Mouse (Mus musculus) spleen, adult 2 months (tissue): Measurements from ENCODE around the gene Kirrel3. TPM values are rescaled to one million over a fixed set of nuclear protein-coding genes. Genes with fewer than 3 reads are reported as not detected.

ENCODE experiments used
- DNase-seq, 2 experiments: peaks; one replicate each; pipeline versions ENCODE4 v3.0.0 to v3.0.0-alpha.2; 2012 to 2021; ENCODE audit warnings: low spot score in 2 of 2, low read depth in 1 of 2
- H3K27ac ChIP-seq: fragments of 200-500 bp; 2 replicates; pipeline ENCODE4 v1.5.1; 2012; ENCODE audit warnings: low read length, inconsistent platforms; ENCODE audit not compliant: insufficient read depth
- H3K27me3 ChIP-seq: fragments of 200-500 bp; 2 replicates; pipeline ENCODE4 v1.6.1; 2012; ENCODE audit warnings: mild to moderate bottlenecking, moderate library complexity, low read length, inconsistent platforms; ENCODE audit not compliant: control insufficient read depth, insufficient read depth
- H3K36me3 ChIP-seq: fragments of 200-500 bp; 2 replicates; pipeline ENCODE4 v1.6.1; 2012; ENCODE audit warnings: mild to moderate bottlenecking, low read length, inconsistent platforms; ENCODE audit not compliant: control insufficient read depth, insufficient read depth
- H3K4me1 ChIP-seq: fragments of 200-500 bp; 2 replicates; pipeline ENCODE4 v1.6.1; 2011; ENCODE audit warnings: inconsistent platforms; ENCODE audit not compliant: control insufficient read depth, insufficient read depth, insufficient read length
- H3K4me3 ChIP-seq: fragments of 200-500 bp; 2 replicates; pipeline ENCODE4 v1.5.1; 2011; ENCODE audit warnings: mild to moderate bottlenecking, inconsistent platforms; ENCODE audit not compliant: insufficient read depth, insufficient read length; ENCODE audit errors: extremely low read depth
- CTCF ChIP-seq: fragments of 200-500 bp; IDR thresholded peaks from 2 replicates; pipeline ENCODE4 v1.5.1; 2011; ENCODE audit warnings: mild to moderate bottlenecking, inconsistent platforms; ENCODE audit not compliant: insufficient read depth, insufficient read length, insufficient replicate concordance; ENCODE audit errors: extremely low read depth
- POLR2A ChIP-seq: fragments of 200-500 bp; IDR thresholded peaks from 2 replicates; pipeline ENCODE4 v1.6.1; 2011; ENCODE audit warnings: low read depth, low read length, inconsistent platforms
- WGBS: fragments of 180-500 bp; shearing (Covaris S2); methylation state at CpG from one replicate; pipeline ENCODE4 v1.1.7; 2018; 5-methylcytosine and 5-hydroxymethylcytosine counted together
- polyA plus RNA-seq: library from polyadenylated mRNA; depleted of rRNA; stranded (reverse); fragments of >200 nt; gene quantifications from 2 replicates; pipeline ENCODE4 v1.2.3, GENCODE M21; 2012

The Kirrel3 gene
- polyA plus RNA-seq, 1 experiment, result 0.23 TPM

GRCm38 (mm10) chr9:34825089-34825400 is 339.4 kb downstream of the Kirrel3 start:
- Histone ChIP-seq H3K27me3 (no peaks in the 10 kb centered on the region), H3K4me3 (no peak overlapping the region), H3K27ac (no peak overlapping the region), H3K4me1 (no peaks in the 10 kb centered on the region), H3K36me3 (no peaks in the 10 kb centered on the region)
- TF ChIP-seq CTCF (no peak), POLR2A (no peak)
- DNase-seq, result no peak
- 67% methylated on average over 2 of the region's 2 CpGs for WGBS

- no peak for DNase-seq
- no peaks in the 10 kb centered on the region for H3K4me1 ChIP-seq
- no peaks in the 10 kb centered on the region for H3K27me3 ChIP-seq
- no peak overlapping the region for H3K27ac ChIP-seq
- H3K4me3 ChIP-seq, result no peak overlapping the region
- TF ChIP-seq CTCF, result no peak
- TF ChIP-seq POLR2A, result no peak
- no peaks in the 10 kb centered on the region for H3K36me3 ChIP-seq
- 78% methylated on average over 11 of the region's 11 CpGs for WGBS
These were observed 339.8 kb downstream of the Kirrel3 start for GRCm38 (mm10) chr9:34825402-34826008.

- no peak for TF ChIP-seq CTCF
- TF ChIP-seq POLR2A, result no peak
- no peak overlapping the region for H3K4me3 ChIP-seq
- no peaks in the 10 kb centered on the region for H3K27me3 ChIP-seq
- no peaks in the 10 kb centered on the region for H3K4me1 ChIP-seq
- WGBS, result 56% methylated on average over 3 of the region's 3 CpGs
- no peak for DNase-seq
- H3K36me3 ChIP-seq, result no peaks in the 10 kb centered on the region
- H3K27ac ChIP-seq, result no peak overlapping the region
These were observed 345.0 kb downstream of the Kirrel3 start for GRCm38 (mm10) chr9:34830696-34831095.

- 69% methylated on average over 2 of the region's 2 CpGs for WGBS
- Histone ChIP-seq H3K36me3 (no peaks in the 10 kb centered on the region), H3K27me3 (no peaks in the 10 kb centered on the region), H3K4me1 (no peaks in the 10 kb centered on the region), H3K4me3 (no peak overlapping the region), H3K27ac (no peak overlapping the region)
- no peak for DNase-seq
- TF ChIP-seq CTCF (no peak), POLR2A (no peak)
These were observed 351.1 kb downstream of the Kirrel3 start for GRCm38 (mm10) chr9:34836801-34837200.

GRCm38 (mm10) chr9:34837700-34838462 is 352.2 kb downstream of the Kirrel3 start:
- no peaks in the 10 kb centered on the region for H3K4me1 ChIP-seq
- no peak overlapping the region for H3K27ac ChIP-seq
- TF ChIP-seq CTCF (no peak), POLR2A (no peak)
- no peaks in the 10 kb centered on the region for H3K36me3 ChIP-seq
- 47% methylated on average over 10 of the region's 10 CpGs for WGBS
- no peaks in the 10 kb centered on the region for H3K27me3 ChIP-seq
- no peak for DNase-seq
- H3K4me3 ChIP-seq, result no peak overlapping the region

- no peaks in the 10 kb centered on the region for H3K4me1 ChIP-seq
- no peak for DNase-seq
- H3K36me3 ChIP-seq, result no peaks in the 10 kb centered on the region
- WGBS, result 81% methylated on average over 10 of the region's 10 CpGs
- no peak overlapping the region for H3K27ac ChIP-seq
- no peak for TF ChIP-seq CTCF
- no peak for TF ChIP-seq POLR2A
- no peaks in the 10 kb centered on the region for H3K27me3 ChIP-seq
- no peak overlapping the region for H3K4me3 ChIP-seq
These were observed 357.7 kb downstream of the Kirrel3 start for GRCm38 (mm10) chr9:34843275-34843965.

GRCm38 (mm10) chr9:34846440-34846839 is 360.7 kb downstream of the Kirrel3 start:
- DNase-seq, result no peak
- H3K4me1 ChIP-seq, result no peaks in the 10 kb centered on the region
- H3K27me3 ChIP-seq, result no peaks in the 10 kb centered on the region
- 49% methylated on average over 1 of the region's 1 CpGs for WGBS
- no peak overlapping the region for H3K4me3 ChIP-seq
- TF ChIP-seq CTCF (no peak), POLR2A (no peak)
- no peaks in the 10 kb centered on the region for H3K36me3 ChIP-seq
- H3K27ac ChIP-seq, result no peak overlapping the region
